Mouse (Mus musculus): Measurements from ENCODE around the gene Ryr3. TPM values are rescaled to one million over a fixed set of nuclear protein-coding genes. Genes with fewer than 3 reads are reported as not detected.

The Ryr3 gene
- total RNA-seq (2015; ENCODE audit: low replicate concordance) (not detected in 2 replicates), total RNA-seq (2017; ENCODE audit: low replicate concordance) (not detected in 2 replicates)

GRCm38 (mm10) chr2:113216746-113217461, at the start of gene Ryr3:
Gene Ryr3 (minus strand): TSS chr2:113217096.
- ATAC-seq (replicated peaks; ENCODE audit: low FRiP score, poor library complexity, severe bottlenecking): no peak

DNA sequence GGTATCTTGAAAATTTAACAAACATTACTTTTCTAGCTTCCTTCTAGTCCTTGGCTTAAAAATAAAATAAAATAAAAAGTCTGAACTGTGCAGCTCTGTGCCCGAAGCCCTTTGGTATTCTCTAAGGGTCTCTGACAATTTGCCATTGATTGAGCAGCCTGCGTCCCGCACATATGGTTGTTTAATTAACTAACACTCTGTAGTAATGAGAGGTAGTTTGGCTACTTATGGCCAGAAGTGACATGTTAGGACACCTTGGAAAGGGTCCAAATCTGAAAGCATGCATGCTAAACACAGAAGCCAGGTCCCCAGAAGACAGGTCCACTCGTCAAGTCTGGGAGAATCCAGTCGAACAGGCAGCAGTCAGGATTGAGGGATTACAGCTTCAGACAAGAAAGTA, 22.0 kb upstream of the Ryr3 start:
- ATAC-seq (replicated peaks; ENCODE audit: low FRiP score, poor library complexity, severe bottlenecking): no peak

- ATAC-seq (replicated peaks; ENCODE audit: low FRiP score, poor library complexity, severe bottlenecking): no peak
Measured at GRCm38 (mm10) chr2:113236993-113237392, 20.1 kb upstream of the Ryr3 start.

DNA sequence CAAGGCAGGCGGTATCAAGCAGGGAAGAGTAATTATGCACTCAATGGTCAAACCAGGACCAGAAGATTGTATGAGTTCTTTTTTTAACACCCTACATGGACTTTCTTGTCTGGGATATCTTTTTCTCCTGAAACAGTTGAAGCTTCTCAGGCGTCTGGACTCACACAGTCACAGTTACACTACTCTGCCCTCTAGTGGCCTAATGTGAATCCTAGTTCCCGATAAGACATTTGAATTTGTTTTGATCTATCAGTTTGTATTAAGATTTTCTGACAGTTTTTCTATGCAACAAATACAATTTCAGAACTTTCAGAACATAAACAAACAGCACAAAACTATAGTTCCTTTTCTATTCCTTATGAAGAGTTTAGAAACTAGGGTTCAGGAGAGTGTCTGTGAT, 17.7 kb upstream of the Ryr3 start:
- ATAC-seq (replicated peaks; ENCODE audit: low FRiP score, poor library complexity, severe bottlenecking): no peak

DNA sequence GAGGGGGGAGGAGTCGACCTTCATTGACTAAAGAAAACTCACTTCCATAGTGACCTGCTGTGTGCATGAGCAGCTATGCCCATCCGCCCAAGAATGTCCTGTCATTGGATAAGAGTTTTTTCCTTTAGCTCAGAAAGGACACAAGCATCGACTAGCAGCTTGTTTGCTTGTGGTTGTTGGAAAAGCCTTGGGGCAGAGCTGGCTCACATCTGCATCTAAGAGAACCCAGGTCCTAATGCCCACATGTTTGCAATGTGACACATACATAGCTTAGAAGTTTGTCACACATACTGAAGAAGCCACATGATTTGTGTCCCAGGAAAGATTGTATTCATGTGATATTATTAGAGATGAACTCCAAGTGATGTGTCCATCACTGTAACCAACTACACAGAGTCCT, 16.5 kb upstream of the Ryr3 start:
- ATAC-seq (replicated peaks; ENCODE audit: low FRiP score, poor library complexity, severe bottlenecking): no peak

DNA sequence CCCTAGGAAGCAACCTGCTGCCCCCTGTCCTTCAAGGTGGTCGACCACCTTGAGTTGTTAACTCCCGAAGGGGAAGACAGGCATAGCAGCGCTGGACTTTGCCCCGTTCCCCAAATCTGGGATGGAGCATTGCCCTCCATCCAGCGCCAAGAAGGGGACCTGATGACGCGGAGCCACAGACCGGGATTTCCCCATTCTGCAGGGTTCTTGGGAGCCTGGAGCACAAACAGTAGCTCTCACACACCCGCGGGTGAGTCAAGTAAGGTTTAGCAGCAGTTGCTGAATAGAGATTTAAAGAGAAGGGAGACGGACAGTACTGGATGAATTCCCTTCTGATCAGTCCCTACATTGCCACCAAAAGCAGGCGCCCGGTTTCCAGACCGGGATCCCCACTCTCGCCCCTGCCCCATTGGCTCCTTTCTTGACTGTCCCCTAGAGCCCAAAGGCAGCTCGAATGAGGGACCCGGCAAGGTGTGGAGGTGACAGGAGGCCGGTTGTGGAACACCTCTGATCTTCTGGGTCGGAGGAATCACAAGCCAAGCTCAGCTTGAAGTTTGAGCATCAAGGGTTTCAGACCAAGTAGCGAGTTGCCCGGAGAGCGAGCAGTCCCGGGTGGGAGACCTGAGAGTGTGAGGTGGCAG, 671 bp downstream of the Ryr3 start:
- no peak for ATAC-seq (replicated peaks; ENCODE audit: low FRiP score, poor library complexity, severe bottlenecking)

DNA sequence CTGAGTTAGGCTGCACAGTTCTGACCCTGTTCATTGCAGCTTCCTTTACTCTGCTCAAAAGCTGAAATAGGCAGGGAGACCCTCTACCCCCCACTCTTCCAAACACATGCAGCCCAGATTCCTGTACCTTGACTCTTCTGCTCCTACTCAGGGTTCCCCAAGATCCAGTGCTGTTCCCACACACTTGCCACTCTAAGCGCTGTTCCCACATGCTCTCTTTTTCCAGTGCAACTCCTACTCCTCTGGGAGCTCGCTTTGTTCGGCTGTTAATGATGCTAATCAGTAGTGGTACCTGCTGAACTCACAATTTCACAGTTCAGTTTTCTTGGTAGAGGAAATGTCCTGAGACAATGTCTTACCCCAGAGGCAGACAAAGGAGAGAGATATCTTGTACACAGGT, 6.9 kb downstream of the Ryr3 start:
- no peak for ATAC-seq (replicated peaks; ENCODE audit: low FRiP score, poor library complexity, severe bottlenecking)

DNA sequence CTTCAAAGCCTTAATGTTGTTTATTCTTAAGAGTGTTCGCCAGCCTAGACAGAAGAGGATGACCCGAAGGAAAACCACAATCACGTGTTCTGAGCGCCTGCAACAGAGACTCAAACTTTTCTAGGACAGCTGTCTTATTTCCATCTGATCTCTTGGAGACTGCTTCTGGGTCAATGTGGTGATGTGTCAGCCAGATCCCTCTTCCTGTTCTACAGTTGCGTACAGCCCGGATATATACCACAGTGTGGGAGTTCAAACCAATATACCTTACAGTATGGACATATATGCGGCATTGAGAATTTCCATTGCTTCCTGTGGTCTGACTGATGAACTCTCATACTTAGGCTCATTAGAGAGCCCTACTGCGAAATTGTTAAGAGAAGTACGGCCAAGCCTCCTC, 7.6 kb downstream of the Ryr3 start:
- ATAC-seq (replicated peaks; ENCODE audit: low FRiP score, poor library complexity, severe bottlenecking): no peak

- no peak for ATAC-seq (replicated peaks; ENCODE audit: low FRiP score, poor library complexity, severe bottlenecking)
Measured at GRCm38 (mm10) chr2:113202857-113203256, 14.0 kb downstream of the Ryr3 start.

DNA sequence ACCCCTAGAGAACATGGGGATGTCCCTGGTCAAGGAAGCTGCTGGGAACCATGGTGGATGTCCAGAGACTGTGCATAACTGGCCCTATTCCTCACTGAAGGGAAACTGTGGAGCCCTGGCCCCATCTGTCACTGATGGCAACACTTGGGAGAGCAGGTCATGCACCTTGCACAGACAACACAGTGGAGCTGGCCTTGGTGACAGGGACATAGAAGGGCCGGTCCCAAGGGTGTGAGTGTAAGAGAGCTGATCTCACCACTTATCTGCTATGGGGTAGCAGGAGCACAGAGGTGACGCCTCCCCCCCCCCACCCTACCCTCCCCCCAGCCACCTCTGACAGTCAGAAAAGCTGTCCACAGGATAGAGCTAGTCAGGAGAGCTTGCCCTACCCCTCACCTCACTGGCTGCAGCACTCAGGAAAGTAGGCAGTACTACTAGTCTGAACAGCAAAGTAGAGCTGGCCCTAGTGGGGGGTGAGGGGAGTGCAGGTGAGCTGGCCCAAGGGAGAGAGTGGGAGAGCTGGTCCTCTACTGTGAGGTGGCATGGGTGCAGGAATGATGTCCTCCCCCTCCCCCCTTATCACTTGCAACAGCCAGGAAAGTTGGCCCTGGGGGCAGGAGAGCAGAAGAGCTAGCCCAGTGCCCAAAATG, 17.7 kb downstream of the Ryr3 start:
- no peak for ATAC-seq (replicated peaks; ENCODE audit: low FRiP score, poor library complexity, severe bottlenecking)

DNA sequence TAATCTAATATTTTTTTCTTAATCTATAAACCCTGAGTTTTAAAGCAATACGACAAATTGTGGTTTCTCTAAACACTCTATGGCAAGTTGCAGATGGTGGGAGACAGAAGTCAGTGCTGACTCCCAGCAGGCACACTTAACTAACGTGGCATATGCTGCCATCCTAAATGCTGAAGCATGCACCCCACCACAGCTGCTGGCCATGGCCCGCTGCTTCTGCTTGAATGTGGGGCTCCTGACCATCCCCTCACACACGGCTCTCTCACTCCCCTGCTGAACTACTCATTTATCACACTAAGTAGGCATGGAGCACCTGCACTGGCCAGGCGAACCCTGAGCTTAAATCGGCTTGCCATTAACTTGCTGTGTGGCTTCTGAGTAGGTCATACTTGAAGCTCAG, 29.7 kb downstream of the Ryr3 start:
- no peak for ATAC-seq (replicated peaks; ENCODE audit: low FRiP score, poor library complexity, severe bottlenecking)

GRCm38 (mm10) chr2:113181701-113182100, 35.2 kb downstream of the Ryr3 start:
- no peak for ATAC-seq (replicated peaks; ENCODE audit: low FRiP score, poor library complexity, severe bottlenecking)

DNA sequence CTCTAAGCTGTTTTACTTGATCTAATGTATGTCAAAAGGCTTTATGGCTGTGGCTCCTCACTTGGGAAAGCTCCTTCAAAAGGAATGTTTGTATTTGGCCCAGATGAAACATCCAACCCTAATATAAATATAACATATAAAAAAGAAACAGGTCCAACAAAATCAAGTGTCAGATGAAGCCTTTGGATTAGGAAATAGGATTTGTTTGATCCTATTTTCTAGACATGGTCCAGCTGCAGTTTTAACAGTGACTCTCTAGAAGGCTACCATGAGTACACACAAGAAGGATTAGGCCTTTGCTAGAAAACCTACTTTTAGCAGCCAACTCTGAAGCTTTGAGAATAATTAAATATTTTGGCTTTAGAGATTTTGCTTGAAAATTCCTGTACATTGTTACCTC, 38.8 kb downstream of the Ryr3 start:
- ATAC-seq (replicated peaks; ENCODE audit: low FRiP score, poor library complexity, severe bottlenecking): no peak

GRCm38 (mm10) chr2:113176337-113176736, 40.6 kb downstream of the Ryr3 start:
- ATAC-seq (replicated peaks; ENCODE audit: low FRiP score, poor library complexity, severe bottlenecking): no peak

- no peak for ATAC-seq (replicated peaks; ENCODE audit: low FRiP score, poor library complexity, severe bottlenecking)
Measured at GRCm38 (mm10) chr2:113168096-113168495, 48.8 kb downstream of the Ryr3 start.

DNA sequence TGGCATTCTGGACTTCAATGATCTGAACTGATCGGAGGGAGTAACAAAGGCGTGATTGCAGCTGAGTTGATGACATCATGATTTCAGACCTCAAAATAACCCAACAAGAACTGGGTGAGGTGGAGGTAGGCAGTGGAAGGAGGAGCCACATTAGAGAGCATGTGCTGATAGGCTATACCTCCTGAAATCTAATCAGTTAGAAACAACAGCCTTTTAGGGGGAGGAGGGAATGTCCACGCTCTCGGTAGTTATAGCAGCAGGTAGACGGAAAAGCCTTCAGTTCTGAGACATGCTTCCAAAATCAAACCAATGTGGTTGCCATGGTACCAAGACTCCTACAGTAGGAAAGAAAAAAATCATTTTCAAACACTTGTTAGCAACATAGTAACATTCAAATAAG, 55.4 kb downstream of the Ryr3 start:
- ATAC-seq (replicated peaks; ENCODE audit: low FRiP score, poor library complexity, severe bottlenecking): no peak

- ATAC-seq (replicated peaks; ENCODE audit: low FRiP score, poor library complexity, severe bottlenecking): no peak
Measured at GRCm38 (mm10) chr2:113137766-113138165, 79.1 kb downstream of the Ryr3 start.

GRCm38 (mm10) chr2:113123476-113123875, 93.4 kb downstream of the Ryr3 start:
- no peak for ATAC-seq (replicated peaks; ENCODE audit: low FRiP score, poor library complexity, severe bottlenecking)

GRCm38 (mm10) chr2:113119080-113119479, 97.8 kb downstream of the Ryr3 start:
- ATAC-seq (replicated peaks; ENCODE audit: low FRiP score, poor library complexity, severe bottlenecking): no peak

- ATAC-seq (replicated peaks; ENCODE audit: low FRiP score, poor library complexity, severe bottlenecking): no peak
Measured at GRCm38 (mm10) chr2:113116788-113117187, 100.1 kb downstream of the Ryr3 start.

GRCm38 (mm10) chr2:113115897-113116283, 101.0 kb downstream of the Ryr3 start:
- ATAC-seq (replicated peaks; ENCODE audit: low FRiP score, poor library complexity, severe bottlenecking): no peak
